Mouse (Mus musculus) liver, postnatal 0 days (tissue): Measurements from ENCODE around the gene Vwa7.

ENCODE experiments used
- CTCF ChIP-seq: sonication (generic); IDR thresholded peaks from 2 replicates; pipeline ENCODE4 v1.5.1; 2016; ENCODE audit warnings: antibody characterized with exemption, low read depth
- EP300 ChIP-seq: IDR thresholded peaks from 2 replicates; pipeline ENCODE4 v1.6.1; 2016; ENCODE audit warnings: antibody characterized with exemption, low read depth, mild to moderate bottlenecking

GRCm38 (mm10) chr17:35005158-35005557, 11.2 kb upstream of the Vwa7 start:
- TF ChIP-seq CTCF (no peak), EP300 (no peak)
